Mouse (Mus musculus): Measurements from ENCODE around the gene Mpp4. TPM values are rescaled to one million over a fixed set of nuclear protein-coding genes. Genes with fewer than 3 reads are reported as not detected.

Mpp4 gene
- polyA plus RNA-seq, 1 experiment: 1.2 TPM

GRCm38 (mm10) chr1:59169586-59169985 is 6.4 kb upstream of the Mpp4 start:
- no peak for DNase-seq (ENCODE audit: low read depth, low spot score)
- 71% methylated on average over 6 of the region's 6 CpGs for WGBS

GRCm38 (mm10) chr1:59168556-59168955 is 5.4 kb upstream of the Mpp4 start:
- no peak for DNase-seq (ENCODE audit: low read depth, low spot score)
- 48% methylated on average over 2 of the region's 2 CpGs for WGBS

- 91% methylated on average over 4 of the region's 4 CpGs for whole genome bisulfite sequencing
- no peak for DNase-seq (ENCODE audit: low read depth, low spot score)
These were observed 4.7 kb upstream of the Mpp4 start for GRCm38 (mm10) chr1:59167654-59168425.

GRCm38 (mm10) chr1:59166232-59166905 is 3.2 kb upstream of the Mpp4 start:
- no peak for DNase-seq (ENCODE audit: low read depth, low spot score)
- 71% methylated on average over 9 of the region's 9 CpGs for WGBS

GRCm38 (mm10) chr1:59163918-59164317 is 729 bp upstream of the Mpp4 start:
- WGBS: 90% methylated on average over 5 of the region's 5 CpGs
- DNase-seq (ENCODE audit: low read depth, low spot score): no peak

- DNase-seq (ENCODE audit: low read depth, low spot score): no peak
- 71% methylated on average over 8 of the region's 8 CpGs for WGBS
These were observed 722 bp downstream of the Mpp4 start for GRCm38 (mm10) chr1:59162309-59163024.

- 91% methylated on average over 6 of the region's 6 CpGs for WGBS
- DNase-seq (ENCODE audit: low read depth, low spot score): no peak
These were observed 1.8 kb downstream of the Mpp4 start for GRCm38 (mm10) chr1:59161396-59161795.

GRCm38 (mm10) chr1:59160871-59161270 is 2.3 kb downstream of the Mpp4 start:
- WGBS: 73% methylated on average over 6 of the region's 6 CpGs
- no peak for DNase-seq (ENCODE audit: low read depth, low spot score)

- 86% methylated on average over 3 of the region's 3 CpGs for WGBS
- DNase-seq (ENCODE audit: low read depth, low spot score): no peak
These were observed 4.1 kb downstream of the Mpp4 start for GRCm38 (mm10) chr1:59159136-59159535.

GRCm38 (mm10) chr1:59158498-59158897 is 4.7 kb downstream of the Mpp4 start:
- DNase-seq (ENCODE audit: low read depth, low spot score): no peak
- WGBS: 91% methylated on average over 7 of the region's 7 CpGs

GRCm38 (mm10) chr1:59157846-59158245 is 5.3 kb downstream of the Mpp4 start:
- WGBS: 63% methylated on average over 4 of the region's 4 CpGs
- no peak for DNase-seq (ENCODE audit: low read depth, low spot score)

- WGBS: 75% methylated on average over 4 of the region's 4 CpGs
- no peak for DNase-seq (ENCODE audit: low read depth, low spot score)
These were observed 10.8 kb downstream of the Mpp4 start for GRCm38 (mm10) chr1:59152346-59152745.

- no peak for DNase-seq (ENCODE audit: low read depth, low spot score)
- 63% methylated on average over 5 of the region's 5 CpGs for WGBS
These were observed 12.6 kb downstream of the Mpp4 start for GRCm38 (mm10) chr1:59150542-59150941.

- DNase-seq (ENCODE audit: low read depth, low spot score): no peak
- 74% methylated on average over 10 of the region's 10 CpGs for WGBS
These were observed 18.6 kb downstream of the Mpp4 start for GRCm38 (mm10) chr1:59144543-59144942.

GRCm38 (mm10) chr1:59142809-59143208 is 20.4 kb downstream of the Mpp4 start:
- peak; percentile 29 for DNase-seq (ENCODE audit: low read depth, low spot score)

- no peak for DNase-seq (ENCODE audit: low read depth, low spot score)
- 67% methylated on average over 5 of the region's 5 CpGs for WGBS
These were observed 28.8 kb downstream of the Mpp4 start for GRCm38 (mm10) chr1:59134419-59134818.

GRCm38 (mm10) chr1:59128879-59129278 is 34.3 kb downstream of the Mpp4 start:
- WGBS: 64% methylated on average over 7 of the region's 7 CpGs
- DNase-seq (ENCODE audit: low read depth, low spot score): no peak

GRCm38 (mm10) chr1:59125558-59125957 is 37.6 kb downstream of the Mpp4 start:
- 41% methylated on average over 5 of the region's 5 CpGs for WGBS
- DNase-seq (ENCODE audit: low read depth, low spot score): no peak

- peak; percentile 38 for DNase-seq (ENCODE audit: low read depth, low spot score)
- under 1% methylated on average over 74 of the region's 74 CpGs for WGBS
These were observed 43.3 kb downstream of the Mpp4 start, which contains the start of gene Tmem237 for GRCm38 (mm10) chr1:59119720-59120457. Gene Tmem237 (minus strand): TSS chr1:59120408.

- DNase-seq (ENCODE audit: low read depth, low spot score): no peak
- WGBS: 31% methylated on average over 8 of the region's 8 CpGs
These were observed 52.7 kb downstream of the Mpp4 start for GRCm38 (mm10) chr1:59110524-59110923.

All from large intestine, adult 2 months (tissue).